Mouse (Mus musculus) heart, embryonic 14.5 days (tissue): ENCODE measurements around the gene Aip. TPM values are rescaled to one million over a fixed set of nuclear protein-coding genes. Genes with fewer than 3 reads are reported as not detected.
"Not testable (repeated sequence)": the region's sequence is repeated elsewhere in the genome, so short reads cannot be mapped to it uniquely, and the experiment has no call there.

Source experiments
- ATAC-seq: fragments of 200-750 bp; cut with Nextera tagmentation; 2 replicates; pipeline ENCODE4 v1.8.0; 2017; ENCODE audit warnings: low read depth, moderate TSS enrichment; ENCODE audit not compliant: insufficient number of reproducible peaks, insufficient read depth, low FRiP score
- H3K27ac ChIP-seq, 2 experiments: fragments of 200-500 bp in 1 of 2; fragments of 300-500 bp in 1 of 2; sonication (generic) in 1 of 2; replicated peaks in 1 of 2; 2 replicates each; pipeline ENCODE4 v1.5.1; 2012 to 2014; ENCODE audit warnings: low read depth in 2 of 2, low read length in 2 of 2, control low read depth in 1 of 2, mild to moderate bottlenecking in 1 of 2, mixed read lengths in 1 of 2; ENCODE audit not compliant: control insufficient read depth in 1 of 2, insufficient read depth in 1 of 2
- H3K27me3 ChIP-seq: fragments of 300-500 bp; sonication (generic); 2 replicates; pipeline ENCODE4 v1.6.1; 2014; ENCODE audit warnings: mild to moderate bottlenecking, low read length, control low read depth; ENCODE audit not compliant: control insufficient read depth, insufficient read depth
- H3K36me3 ChIP-seq: fragments of 300-500 bp; sonication (generic); 2 replicates; pipeline ENCODE4 v1.6.1; 2014; ENCODE audit warnings: mild to moderate bottlenecking, control low read depth, low read length, mixed read lengths; ENCODE audit not compliant: control insufficient read depth, insufficient read depth
- H3K4me1 ChIP-seq, 2 experiments: fragments of 200-500 bp in 1 of 2; fragments of 300-500 bp in 1 of 2; sonication (generic) in 1 of 2; 2 replicates each; pipeline ENCODE4 v1.6.1; 2012 to 2014; ENCODE audit warnings: low read length in 2 of 2, control low read depth in 1 of 2, mixed read lengths in 1 of 2; ENCODE audit not compliant: control insufficient read depth in 2 of 2, insufficient read depth in 2 of 2
- H3K4me2 ChIP-seq: fragments of 300-500 bp; sonication (generic); 2 replicates; pipeline ENCODE4 v1.6.1; 2014; ENCODE audit warnings: mild to moderate bottlenecking, low read length
- H3K4me3 ChIP-seq, 2 experiments: fragments of 200-500 bp in 1 of 2; fragments of 300-500 bp in 1 of 2; sonication (generic) in 1 of 2; 2 replicates each; pipeline ENCODE4 v1.5.1; 2012 to 2014; ENCODE audit warnings: low read length in 2 of 2, mild to moderate bottlenecking in 2 of 2, control low read depth in 1 of 2, low read depth in 1 of 2, moderate library complexity in 1 of 2; ENCODE audit not compliant: control insufficient read depth in 1 of 2, insufficient read depth in 1 of 2
- H3K9ac ChIP-seq: fragments of 300-500 bp; sonication (generic); 2 replicates; pipeline ENCODE4 v1.6.1; 2014; ENCODE audit warnings: mild to moderate bottlenecking, low read length
- H3K9me3 ChIP-seq: fragments of 300-500 bp; sonication (generic); 2 replicates; pipeline ENCODE4 v1.6.1; 2016; ENCODE audit warnings: low read length, control low read depth; ENCODE audit not compliant: control insufficient read depth
- WGBS: fragments of 180-500 bp; shearing (Covaris S2); extraction: QIAGEN DNeasy Blood & Tissue Kit; methylation state at CpG from one replicate; pipeline ENCODE4 v1.1.7; 2014; 5-methylcytosine and 5-hydroxymethylcytosine counted together
- polyA plus RNA-seq: library from polyadenylated mRNA; unstranded; fragments of >200 nt; fragmentation: Nextera tagmentation; extraction: Ambion mirVana; gene quantifications from 2 replicates; pipeline ENCODE4 v1.2.1, GENCODE M21; 2014

Gene Aip
- polyA plus RNA-seq, 1 experiment from 2014 or later: 100 TPM

GRCm38 (mm10) chr19:4137913-4138312 is 12.3 kb upstream of the Aip start:
- no peak overlapping the region for H3K4me2 ChIP-seq
- no peak for ATAC-seq
- H3K9ac ChIP-seq: no peak overlapping the region
- H3K4me1 ChIP-seq: no peaks in the 10 kb centered on the region; a peak in 1 of 4 replicates
- no peak overlapping the region for H3K27ac ChIP-seq
- peaks cover 5% of the 10 kb centered on the region for H3K36me3 ChIP-seq
- no peak overlapping the region for H3K4me3 ChIP-seq
- 87% methylated on average over 5 of the region's 5 CpGs for WGBS
- 0 out of 2 replicates have a peak, but pooled peaks cover 7% of the 10 kb centered on the region for H3K27me3 ChIP-seq
- H3K9me3 ChIP-seq: no peaks in the 10 kb centered on the region

DNA sequence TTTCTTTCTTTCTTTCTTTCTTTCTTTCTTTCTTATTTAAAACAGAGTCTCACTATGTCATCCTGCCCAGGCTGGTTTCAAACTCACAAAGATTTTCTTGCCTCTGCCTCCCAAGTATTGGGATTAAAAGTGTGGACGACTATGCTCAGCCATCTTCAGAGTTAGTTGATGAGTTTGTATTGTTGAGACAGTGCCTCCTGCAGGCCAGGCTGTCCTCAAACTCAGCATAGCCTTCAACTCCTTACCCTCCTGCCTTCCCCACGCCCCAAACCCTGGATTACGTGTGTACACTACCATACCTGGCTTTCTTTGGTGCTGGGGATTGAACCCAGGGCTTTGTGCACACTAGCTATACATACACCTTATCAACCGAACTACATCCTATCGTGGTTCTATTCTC is 10.8 kb upstream of the Aip start:
- peaks cover 20% of the 10 kb centered on the region for H3K36me3 ChIP-seq
- 0 out of 2 replicates have a peak, but pooled peaks cover 7% of the 10 kb centered on the region for H3K27me3 ChIP-seq
- H3K27ac ChIP-seq: no peak overlapping the region
- no peak for ATAC-seq
- H3K4me3 ChIP-seq: no peak overlapping the region
- H3K4me2 ChIP-seq: no peak overlapping the region
- no peak overlapping the region for H3K9ac ChIP-seq
- 81% methylated on average over 5 of the region's 5 CpGs for WGBS
- H3K9me3 ChIP-seq: no peaks in the 10 kb centered on the region
- no peaks in the 10 kb centered on the region; a peak in 1 of 4 replicates for H3K4me1 ChIP-seq

DNA sequence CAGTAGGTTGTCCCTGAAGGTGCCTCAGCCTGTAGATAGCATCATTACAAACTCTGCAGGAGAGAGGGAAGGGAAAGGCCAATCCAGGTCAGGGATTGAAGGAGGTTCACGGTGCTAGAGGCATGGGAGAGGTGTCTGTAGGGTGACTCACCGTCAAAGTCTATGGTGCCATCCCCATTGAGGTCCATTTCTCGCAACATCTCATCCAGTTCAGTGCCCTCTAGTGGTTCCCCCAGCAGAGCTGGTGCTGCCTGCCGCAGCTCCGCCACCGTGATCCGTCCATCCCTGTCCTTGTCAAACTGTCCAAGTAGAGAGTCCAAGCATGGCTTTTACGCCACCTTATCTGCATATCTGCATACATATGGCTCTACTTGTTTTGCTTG is 10.3 kb upstream of the Aip start:
- H3K27ac ChIP-seq, H3K27me3 ChIP-seq, ATAC-seq, H3K9me3 ChIP-seq, H3K4me2 ChIP-seq, H3K4me3 ChIP-seq, H3K9ac ChIP-seq, H3K4me1 ChIP-seq: not testable (repeated sequence)
- H3K36me3 ChIP-seq: peaks cover 25% of the 10 kb centered on the region
- 14% methylated on average over 7 of the region's 8 CpGs for WGBS

- not testable (repeated sequence) for H3K9me3 ChIP-seq, H3K4me2 ChIP-seq, H3K9ac ChIP-seq, H3K4me3 ChIP-seq, ATAC-seq, H3K4me1 ChIP-seq, H3K27me3 ChIP-seq, H3K27ac ChIP-seq
- H3K36me3 ChIP-seq: peaks cover 29% of the 10 kb centered on the region
- 79% methylated on average over 6 of the region's 6 CpGs for WGBS
Measured at GRCm38 (mm10) chr19:4135229-4135962, 9.7 kb upstream of the Aip start.

DNA sequence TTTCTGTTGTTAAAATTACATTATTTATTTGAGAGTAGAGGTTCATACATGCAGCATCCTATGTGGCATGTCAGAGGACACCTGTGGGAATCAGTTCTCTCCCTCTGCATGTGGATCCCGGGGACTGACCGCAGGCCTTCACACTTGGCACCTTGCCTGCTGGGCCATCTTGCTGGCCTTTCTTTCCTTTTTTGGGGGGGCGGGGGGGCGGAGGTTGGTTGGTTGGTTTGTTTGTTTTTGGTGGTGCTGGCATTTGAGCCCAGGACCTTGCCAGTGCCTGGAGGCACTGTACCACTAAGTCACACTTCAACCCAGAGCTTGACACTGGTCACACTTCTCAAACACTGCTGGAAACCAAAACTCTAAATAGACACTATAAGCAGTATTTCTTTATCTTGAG is 8.7 kb upstream of the Aip start:
- Histone ChIP-seq H3K9ac (no peak overlapping the region), H3K27ac (no peak overlapping the region), H3K9me3 (no peaks in the 10 kb centered on the region), H3K27me3 (0 out of 2 replicates have a peak, but pooled peaks cover 7% of the 10 kb centered on the region), H3K4me2 (no peak overlapping the region), H3K36me3 (peaks cover 38% of the 10 kb centered on the region), H3K4me3 (no peak overlapping the region), H3K4me1 (peaks cover 8 to 9% of the 10 kb centered on the region in 2 experiments; a peak in 3 of 4 replicates)
- ATAC-seq: no peak
- 82% methylated on average over 4 of the region's 4 CpGs for WGBS

DNA sequence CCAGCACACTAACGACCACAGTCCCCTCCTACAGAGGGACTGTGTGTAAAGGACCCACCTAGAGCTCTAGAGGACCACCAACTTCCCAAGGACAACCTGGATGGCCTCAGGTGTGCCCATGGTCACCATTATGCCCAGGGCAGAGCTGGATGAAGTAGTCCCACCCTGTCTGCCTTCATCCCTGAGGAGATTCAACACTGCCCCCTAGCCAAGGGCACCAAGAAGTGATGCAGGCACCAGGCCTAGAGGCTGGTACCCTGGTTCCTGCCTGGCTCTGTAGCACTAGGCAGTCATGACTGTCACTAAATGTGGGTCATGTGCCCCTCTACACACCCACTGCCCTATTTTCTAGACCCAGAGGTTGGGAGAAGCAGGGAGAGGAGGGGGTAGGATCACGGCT is 6.1 kb upstream of the Aip start:
- Histone ChIP-seq H3K4me3 (no peak overlapping the region), H3K36me3 (peaks cover 55% of the 10 kb centered on the region), H3K27ac (no peak overlapping the region), H3K4me1 (peaks cover 10 to 14% of the 10 kb centered on the region in 2 experiments), H3K27me3 (no peaks in the 10 kb centered on the region), H3K9ac (no peak overlapping the region), H3K9me3 (no peaks in the 10 kb centered on the region), H3K4me2 (no peak overlapping the region)
- WGBS: 81% methylated on average over 2 of the region's 2 CpGs
- no peak for ATAC-seq

- no peak for ATAC-seq
- no peaks in the 10 kb centered on the region for H3K27me3 ChIP-seq
- H3K4me1 ChIP-seq: peaks cover 12 to 19% of the 10 kb centered on the region in 2 experiments
- H3K4me3 ChIP-seq: no peak overlapping the region
- H3K9me3 ChIP-seq: no peaks in the 10 kb centered on the region
- no peak overlapping the region for H3K4me2 ChIP-seq
- peaks cover 55% of the 10 kb centered on the region for H3K36me3 ChIP-seq
- 90% methylated on average over 5 of the region's 5 CpGs for WGBS
- H3K27ac ChIP-seq: no peak overlapping the region
- H3K9ac ChIP-seq: no peak overlapping the region
Measured at GRCm38 (mm10) chr19:4131075-4131474, 5.4 kb upstream of the Aip start.

GRCm38 (mm10) chr19:4130106-4130505 is 4.4 kb upstream of the Aip start:
- Histone ChIP-seq H3K9me3 (no peaks in the 10 kb centered on the region), H3K4me1 (peaks cover 12 to 20% of the 10 kb centered on the region in 2 experiments), H3K27ac (peak overlapping the region in 1 of 2 experiments; percentile 25; a peak in 2 of 4 replicates), H3K9ac (0 out of 2 replicates have a peak overlapping the region, but pooled peaks have one; percentile 12), H3K4me2 (no peak overlapping the region), H3K27me3 (no peaks in the 10 kb centered on the region), H3K4me3 (no peak overlapping the region), H3K36me3 (peaks cover 55% of the 10 kb centered on the region)
- ATAC-seq: no peak
- 62% methylated on average over 4 of the region's 4 CpGs for WGBS
